Mouse (Mus musculus): ENCODE measurements at regions not wholly inside any gene's neighbourhood (a gene's known extent, or its start where the extent isn't known, plus 50 kb on each side); places are given as distances from the start of the nearest gene placed in this dataset.

DNA sequence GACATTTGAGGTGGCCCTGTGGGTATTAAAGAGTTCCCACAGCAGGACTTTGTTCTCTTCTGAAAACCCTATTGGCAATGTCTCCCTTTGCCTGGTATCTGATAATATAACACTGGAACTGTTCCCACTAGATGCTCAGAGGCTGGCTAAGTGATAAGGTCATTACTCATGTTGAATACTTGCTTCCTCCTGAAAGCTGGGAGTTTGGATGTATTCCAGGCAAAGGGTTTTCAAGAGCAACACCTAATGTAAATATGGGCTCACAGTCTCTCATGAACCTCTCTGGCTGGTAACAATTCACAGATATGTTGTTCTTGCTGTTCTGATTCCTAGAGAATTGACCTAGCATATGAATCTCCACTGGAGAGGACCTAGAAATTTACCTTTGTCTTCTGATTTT, 178.6 kb downstream of the Impad1 start:
- TF ChIP-seq CTCF (IDR thresholded peaks at IDR 0.05), result no peak
- no peaks in the 10 kb centered on the region for H3K9me3 ChIP-seq (ENCODE audit: low read length)
- DNase-seq (ENCODE audit: low spot score) (no peak), ATAC-seq (ENCODE audit: low FRiP score) (no peak)
- H3K9ac ChIP-seq (replicated peaks; ENCODE audit: low read length, poor library complexity, severe bottlenecking), result no peak overlapping the region
- H3K4me1 ChIP-seq (ENCODE audit: insufficient read depth, low read length), result no peaks in the 10 kb centered on the region
- H3K4me2 ChIP-seq (ENCODE audit: low read depth, low read length, poor library complexity, severe bottlenecking), result no peak overlapping the region
- no peaks in the 10 kb centered on the region for H3K27me3 ChIP-seq (ENCODE audit: insufficient read depth, low read length)
- H3K36me3 ChIP-seq (ENCODE audit: insufficient read depth, low read length), result no peaks in the 10 kb centered on the region
- H3K4me3 ChIP-seq (ENCODE audit: low read depth, low read length), result no peak overlapping the region
- no peak overlapping the region for H3K27ac ChIP-seq (ENCODE audit: low read depth, low read length)
